Mouse (Mus musculus) fat pad, adult 2 months (tissue): ENCODE measurements around the gene Atf4.

Source experiments
- DNase-seq: peaks from one replicate; pipeline ENCODE4 v3.0.0-alpha.2; 2011; ENCODE audit warnings: low read depth, low spot score; ENCODE audit errors: extremely low read depth

Atf4 gene

DNA sequence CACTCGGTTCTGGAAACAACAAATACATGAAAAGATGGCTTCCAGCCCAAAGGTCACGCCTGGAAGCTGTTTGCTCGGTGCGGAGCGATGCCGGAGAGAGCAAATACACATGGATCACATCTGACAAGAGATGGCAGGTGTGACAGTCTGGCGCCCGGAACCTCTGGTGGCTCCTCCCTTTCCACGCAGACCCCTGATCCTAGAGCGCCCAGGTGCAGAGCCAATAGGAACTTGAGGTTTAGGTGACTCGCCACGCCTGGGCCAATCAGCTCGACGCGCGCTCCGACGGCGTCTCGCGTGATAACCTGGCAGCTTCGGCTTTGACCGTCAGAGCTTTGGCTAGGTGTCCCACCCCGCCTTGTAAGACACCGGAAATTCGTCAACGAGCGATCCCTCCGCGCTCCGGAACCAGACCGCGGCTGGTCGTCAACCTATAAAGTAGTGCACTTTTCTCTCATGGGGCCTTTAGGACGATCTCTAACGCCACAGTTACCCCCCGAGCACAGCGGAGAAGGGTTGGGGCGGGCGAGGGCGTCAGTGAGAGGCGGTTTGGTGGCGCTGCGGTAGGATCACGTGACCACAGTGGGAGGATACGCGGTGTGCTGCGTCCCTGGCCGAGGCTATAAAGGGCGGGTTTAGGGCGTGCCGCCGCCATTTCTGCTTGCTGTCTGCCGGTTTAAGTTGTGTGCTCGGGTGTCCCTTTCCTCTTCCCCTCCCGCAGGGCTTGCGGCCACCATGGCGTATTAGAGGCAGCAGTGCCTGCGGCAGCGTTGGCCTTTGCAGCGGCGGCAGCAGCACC lies at the start of gene Atf4:
TSS of gene Atf4 (plus strand) at position 338 of the 799 bp plus-strand sequence.
- peak; percentile 97 for DNase-seq

DNA sequence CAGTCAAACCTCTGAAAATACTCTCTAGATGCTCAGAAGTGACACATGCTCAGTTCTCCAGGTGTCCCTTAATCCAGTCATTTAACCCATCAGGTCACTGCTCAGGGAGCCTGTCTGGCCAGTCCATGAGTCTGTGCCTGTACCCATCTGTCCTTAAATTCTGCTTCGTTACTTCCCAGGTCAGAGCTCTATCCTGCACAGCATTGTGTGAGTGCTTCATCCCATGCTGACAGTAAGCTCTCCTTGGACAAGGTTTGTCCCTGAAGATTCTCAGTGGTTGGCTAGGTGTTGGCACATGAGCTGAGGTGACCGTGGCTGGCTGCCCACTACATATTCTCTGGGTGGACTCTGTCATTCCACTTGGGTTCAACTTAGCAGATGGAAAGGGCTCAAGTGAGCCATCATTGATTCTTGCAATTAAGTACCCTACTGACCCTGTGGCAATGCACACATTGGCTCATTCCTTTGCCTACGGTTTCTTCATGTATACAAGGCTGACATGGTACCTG lies 48.9 kb upstream of the Atf4 start:
- DNase-seq = no peak

DNA sequence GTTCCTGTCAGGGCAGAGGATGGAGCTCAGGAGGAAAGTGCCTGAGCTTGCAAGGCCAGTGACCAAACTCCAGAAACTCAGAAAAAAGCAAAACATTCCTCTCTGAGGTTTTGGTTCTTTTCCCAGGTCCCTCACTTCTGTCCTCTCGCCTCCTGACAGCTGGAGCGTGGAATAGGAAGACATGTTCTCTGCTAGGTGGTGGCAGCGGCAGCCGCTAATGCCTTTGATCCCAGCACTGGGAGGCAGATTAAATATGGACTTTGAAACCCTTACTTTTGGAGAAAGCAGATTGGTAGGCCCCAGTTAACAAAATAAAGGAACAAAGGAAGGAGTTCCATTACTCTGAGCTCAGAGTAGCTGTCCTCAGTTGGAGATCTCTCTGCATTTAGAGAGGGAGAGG lies 46.5 kb upstream of the Atf4 start:
- DNase-seq = no peak

DNA sequence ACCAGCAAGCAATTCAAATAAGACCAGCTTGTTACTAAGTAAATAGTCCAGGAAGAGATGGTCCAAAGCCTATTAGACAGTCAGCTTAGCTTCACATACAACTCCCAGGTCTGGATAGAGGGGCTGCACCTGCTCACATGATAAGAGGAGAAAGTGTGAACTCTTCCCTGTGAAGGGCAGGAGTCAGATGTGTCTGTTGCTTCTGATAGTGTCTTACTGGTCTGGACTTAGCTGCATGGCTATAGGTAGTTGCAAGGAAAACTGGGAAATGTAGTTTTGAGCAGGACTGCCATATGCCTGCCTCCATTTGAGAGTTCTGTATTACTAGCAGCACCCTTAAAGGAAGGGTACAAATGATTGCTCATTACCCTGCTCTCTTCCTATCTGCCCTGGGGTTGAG lies 41.3 kb upstream of the Atf4 start:
- no peak for DNase-seq

DNA sequence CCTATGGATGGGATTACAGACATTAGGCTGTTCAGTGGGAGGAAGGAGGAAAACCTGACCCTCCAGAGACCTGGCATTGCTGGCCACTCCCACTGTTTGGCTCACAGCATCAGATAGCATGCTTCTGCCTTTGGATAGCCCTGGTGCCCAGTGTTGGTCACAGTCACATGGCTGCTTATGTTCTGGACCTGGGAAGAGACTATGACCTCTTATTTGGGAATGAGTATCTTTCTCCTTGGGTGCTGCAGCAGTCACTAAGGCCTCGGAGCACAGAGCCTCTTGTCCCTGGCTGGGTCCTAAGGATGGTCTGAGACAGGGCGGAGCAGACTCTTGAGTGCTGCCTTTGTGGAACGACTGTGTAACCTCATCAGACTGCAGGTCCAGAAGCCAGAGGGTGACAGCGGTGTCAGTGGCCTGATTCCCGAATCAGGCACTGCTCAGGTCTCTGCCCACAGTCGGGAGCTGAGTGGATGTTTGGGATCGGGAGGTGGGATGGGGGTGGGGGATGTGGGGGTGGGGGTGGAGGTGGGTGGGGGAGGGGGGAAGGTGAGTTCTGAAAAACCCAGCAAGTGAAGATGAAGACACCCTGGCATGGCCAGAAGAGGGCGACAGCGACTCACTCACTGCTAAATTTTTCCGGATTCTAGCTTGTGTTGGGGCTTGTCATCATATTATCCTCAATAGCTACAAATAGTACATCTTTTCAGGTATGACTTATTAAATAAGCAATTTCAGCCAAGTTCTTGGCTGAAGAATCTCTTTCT lies 39.1 kb upstream of the Atf4 start:
- no peak for DNase-seq

DNA sequence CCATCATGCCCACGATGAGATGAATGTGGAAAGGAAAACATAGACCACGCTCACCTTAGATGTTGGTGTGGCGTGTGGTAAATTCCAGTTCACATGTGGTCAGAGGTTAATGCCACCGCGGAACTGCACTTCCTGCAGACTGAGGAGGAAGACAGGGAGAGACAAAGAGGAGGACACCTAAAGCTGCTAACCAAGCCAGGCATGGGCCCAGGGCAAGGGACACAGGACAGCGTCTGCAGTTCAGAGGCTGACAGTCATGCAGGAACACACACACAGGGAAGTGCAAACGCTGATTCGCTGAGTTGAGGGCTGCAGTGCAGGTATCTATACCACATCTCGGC lies 38.5 kb upstream of the Atf4 start:
- DNase-seq = no peak

DNA sequence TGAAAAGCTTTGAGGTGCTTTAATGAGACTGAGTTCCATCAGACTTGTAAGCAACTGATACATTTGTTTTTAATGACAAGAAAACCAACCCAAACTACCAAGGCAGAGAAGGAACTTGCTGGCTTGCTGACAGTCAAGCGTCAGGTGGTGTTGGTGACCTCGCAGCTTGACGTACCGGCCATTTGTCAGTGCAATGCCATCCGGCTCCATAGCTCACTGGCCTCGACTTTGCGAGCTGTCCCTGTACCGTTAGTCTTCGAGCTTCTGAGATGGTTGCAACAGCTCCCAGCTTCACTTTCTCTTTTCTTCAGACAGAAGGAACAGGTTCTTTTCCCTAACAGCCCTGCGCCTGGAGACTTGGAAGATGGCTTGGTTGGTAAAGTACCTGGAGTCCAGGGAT lies 37.5 kb upstream of the Atf4 start:
- DNase-seq = no peak

DNA sequence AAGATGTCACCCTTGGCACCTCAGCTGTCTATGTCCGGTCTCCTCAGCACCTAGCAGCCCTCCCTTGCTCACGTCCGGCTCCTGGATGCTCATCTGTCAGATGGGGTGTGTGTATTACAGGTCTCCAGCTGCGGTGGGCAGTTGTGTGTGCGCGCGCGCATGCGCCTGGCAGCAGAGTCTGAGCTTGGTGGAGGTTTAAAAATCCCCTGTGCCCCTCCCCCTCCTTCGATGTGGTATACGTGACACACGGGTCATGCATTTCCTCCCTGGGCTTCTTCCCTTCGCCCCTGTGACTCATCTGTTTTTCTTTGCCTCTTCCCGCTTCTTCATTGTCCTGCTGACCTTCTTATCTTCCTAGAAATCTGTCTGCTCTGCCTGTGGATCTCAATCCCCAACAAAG lies 35.8 kb upstream of the Atf4 start:
- no peak for DNase-seq

DNA sequence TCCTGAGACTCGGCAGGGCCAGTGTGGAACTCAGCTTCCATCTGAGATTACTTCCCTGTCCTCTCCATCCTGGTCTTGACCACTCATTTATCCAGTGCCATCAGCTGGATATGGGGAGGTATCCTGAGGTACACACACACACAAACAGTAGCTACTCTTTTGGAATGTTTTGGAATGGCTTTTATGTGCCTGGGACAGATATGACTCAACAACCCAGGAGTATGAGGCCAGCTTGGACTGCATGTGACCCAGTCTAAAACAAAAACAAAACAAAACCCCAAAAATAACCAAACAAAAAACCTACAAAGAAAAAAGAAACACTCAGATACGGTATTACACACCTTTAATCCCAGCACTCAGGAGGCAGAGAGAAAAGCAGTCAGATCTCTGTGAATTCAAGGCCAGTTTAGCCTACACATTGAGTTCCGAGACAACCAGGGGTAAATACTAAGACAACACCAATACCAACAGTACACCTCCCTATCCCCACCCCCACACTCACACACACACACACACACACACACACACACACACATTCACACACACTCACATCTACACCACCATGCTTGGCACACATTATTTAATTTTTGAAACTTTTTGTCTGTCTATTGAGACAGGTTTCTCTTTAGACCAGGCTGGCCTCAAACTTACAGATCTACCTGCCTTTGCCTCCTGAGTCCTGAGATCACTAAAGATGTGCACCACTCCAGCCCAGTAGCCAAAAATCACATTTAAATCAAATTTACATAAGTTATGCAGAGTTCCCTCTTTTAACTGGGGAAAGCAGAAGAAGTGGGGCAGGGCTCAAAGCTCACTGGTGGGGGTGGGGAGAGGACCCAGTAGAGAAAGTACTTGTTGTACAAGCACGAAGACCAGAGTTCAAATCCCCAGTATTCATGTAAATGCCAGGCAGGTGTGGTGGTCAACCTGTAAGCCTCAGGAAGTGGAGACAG lies 35.0 kb upstream of the Atf4 start:
- DNase-seq = no peak

DNA sequence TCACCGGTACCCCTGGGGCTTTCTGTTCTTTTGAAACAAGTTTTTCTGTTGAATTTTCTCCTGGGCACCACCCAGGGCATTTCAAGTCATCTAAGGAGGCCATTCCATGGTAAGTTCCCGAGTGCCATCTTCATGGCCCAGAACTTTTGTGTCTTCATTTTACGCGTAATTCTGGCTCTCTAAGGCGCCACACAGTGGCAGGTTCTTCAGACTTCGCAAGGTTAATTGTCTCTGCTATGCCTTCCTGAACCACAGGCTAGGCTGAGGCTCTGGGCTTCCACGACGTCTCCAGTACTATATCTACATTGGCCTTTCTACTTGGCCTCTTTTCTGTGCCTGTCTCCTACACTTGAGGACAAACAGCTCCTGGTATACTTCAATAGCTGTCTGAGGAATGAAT lies 34.0 kb upstream of the Atf4 start:
- no peak for DNase-seq

DNA sequence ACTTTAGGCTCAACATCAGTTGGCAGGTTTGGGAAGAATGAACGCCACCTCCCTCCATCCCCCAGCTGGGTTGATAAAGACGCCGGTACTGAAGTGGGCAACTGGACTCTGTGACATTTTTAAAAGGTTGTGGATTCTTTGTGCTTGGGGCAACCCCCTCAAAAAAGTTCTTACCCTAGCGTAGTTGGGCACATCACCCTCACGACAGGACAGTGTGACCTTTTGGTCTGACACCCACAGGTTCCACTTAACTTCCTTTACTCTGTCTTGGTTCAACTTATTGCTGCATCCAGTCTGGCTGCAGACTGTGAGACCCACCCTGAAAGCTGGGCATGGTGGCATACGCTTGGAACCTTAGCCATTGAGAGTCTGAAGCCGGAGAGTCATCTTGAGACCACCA lies 31.2 kb upstream of the Atf4 start:
- DNase-seq = no peak

DNA sequence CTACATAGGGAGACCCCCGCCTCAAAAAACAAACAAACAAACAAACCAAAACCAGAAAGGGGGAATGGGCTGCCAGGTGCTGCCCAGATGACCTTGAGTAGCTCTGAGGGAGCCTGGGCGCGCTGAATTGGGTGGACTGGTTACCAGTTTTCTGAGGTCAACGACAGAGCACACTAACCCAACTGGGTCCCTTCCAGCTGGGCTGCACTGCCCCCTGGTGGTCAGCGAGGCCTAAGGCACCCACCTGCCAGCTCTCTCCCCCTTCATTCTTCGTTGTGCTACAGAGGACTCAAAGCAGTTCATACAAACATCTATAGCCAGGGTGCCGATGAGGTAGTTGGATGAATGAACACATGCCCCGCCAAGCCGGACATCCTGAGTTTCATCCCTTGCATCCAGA lies 29.8 kb upstream of the Atf4 start:
- DNase-seq = no peak

DNA sequence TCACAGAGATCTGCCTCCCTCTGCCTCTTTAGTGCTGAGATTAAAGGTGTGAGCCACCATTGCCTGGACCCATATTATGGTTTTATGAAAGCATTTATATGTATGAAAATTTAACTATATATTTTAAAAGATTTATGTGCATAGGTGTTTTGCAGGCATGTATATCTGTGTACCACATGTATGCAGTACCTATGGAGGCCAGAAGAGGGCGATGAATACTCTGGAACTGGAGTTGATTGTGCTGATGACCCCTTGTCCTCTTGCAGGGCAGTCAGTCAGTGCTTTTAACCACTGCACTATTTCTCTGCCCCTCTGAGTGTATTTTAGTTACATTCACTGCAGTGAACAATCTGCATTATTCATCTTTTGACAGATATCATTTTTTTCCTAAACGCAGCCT lies 29.2 kb upstream of the Atf4 start:
- no peak for DNase-seq

DNA sequence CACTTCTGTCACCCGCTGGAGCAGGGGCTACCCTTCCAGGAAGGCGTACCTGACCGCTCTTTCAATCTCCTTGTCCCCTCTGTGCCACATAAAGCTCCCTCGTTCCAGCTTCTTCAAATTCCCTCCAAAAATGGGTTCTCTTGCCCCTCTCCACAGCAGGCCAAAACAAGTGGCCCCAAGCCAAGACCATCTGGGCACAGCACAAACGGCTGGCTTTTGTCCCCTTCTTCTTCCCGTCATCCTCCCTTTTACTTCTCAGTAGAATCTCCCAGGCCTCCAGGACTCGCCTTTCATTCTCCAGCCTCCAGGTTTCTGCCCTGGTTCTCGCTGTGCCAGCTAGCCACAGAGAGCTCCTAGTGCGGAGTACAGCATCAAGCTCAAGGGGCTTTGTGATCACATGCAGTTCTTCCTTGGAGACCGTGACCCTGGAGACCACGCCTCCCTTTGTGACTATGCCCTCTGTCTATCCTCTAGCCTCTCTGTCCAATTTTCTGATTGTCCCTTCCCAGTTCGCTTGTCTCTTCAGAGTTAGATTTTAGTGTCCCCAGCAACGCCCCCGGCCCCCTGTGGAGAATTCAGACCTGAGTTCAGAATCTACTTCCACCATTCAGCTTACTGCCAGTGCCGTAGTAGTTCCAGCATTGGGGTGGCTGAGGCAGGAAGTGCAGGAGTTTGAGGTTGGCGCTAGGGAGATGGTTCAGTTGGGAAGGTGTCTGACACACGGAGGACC lies 26.7 kb upstream of the Atf4 start:
- DNase-seq = no peak

DNA sequence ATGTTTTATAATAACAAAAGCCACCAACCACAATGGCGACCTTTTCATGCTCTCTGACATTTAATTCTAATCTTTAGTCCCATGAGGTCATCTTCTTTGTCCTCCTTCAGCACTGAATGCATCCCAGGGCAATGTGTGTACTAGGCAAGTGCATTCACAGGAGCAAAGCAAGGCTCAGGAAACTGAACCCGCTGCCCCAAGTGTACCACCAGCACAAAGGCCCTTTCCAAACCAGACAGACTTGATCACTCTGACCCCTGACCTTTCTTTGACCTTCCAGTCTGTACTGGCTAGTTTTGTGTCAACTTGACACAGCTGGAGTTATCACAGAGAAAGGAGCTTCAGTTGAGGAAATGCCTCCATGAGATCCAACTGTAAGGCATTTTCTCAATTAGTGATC lies 22.7 kb upstream of the Atf4 start:
- no peak for DNase-seq

DNA sequence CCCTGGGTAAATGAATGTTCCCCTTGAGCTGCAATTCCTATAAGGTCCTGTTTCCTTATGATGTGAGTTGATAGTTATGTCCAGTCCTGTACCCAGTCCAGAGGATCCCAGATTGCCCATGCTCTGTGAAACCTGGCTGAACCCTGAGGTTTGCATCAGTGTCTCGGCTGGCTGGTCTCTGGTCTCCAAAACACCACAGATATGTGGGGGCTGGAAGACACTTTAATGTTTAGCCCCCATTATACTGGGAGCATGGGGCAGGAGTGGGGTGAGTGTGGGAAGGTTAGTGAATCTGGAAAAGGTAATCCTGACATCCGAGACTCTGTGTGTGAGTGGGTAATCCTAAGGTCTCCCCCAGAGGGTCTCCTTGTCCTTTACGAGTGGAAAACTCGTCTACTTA lies 21.9 kb upstream of the Atf4 start:
- DNase-seq = no peak

DNA sequence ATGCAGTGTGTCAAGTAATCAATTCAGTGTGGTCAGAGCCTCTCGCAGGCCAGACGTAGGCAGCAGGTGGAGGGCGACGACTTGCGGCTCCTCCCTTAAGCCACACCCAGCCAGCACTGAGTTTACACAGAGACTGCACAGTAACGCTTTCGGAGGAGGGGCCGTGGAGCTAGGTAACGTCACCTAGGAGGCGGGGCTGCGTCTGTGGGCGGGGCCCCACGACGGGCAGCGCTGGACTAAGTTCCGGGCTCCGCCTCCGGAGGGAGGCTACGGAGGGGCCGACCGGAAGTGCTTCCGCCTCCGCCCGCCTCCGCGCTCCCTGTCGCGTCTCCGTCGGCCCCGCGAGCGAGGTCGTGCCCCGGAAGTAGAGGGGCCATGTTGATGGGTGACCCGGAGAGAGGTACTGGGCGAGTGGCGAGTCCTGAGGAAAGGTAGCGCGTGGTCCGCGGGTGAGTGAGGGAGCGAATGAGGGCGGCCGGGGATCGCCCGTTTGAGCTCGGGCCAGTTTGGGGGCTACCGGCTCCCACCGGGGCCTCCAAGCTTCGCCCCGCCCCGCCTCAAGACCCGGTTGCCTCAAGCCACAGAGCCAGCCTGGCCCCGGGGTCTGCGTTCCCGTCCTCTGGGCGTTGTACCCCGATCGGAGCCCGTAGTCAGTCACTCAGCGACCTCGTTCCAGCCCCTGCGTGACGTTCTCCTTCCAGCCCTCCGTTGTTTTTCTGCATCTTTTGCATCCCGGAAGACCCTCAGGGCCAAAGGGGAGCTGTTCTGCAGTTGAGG lies 21.1 kb upstream of the Atf4 start, which contains the start of gene Mief1:
TSS of gene Mief1 (plus strand) at position 286 of the 777 bp plus-strand sequence.
- no peak for DNase-seq

DNA sequence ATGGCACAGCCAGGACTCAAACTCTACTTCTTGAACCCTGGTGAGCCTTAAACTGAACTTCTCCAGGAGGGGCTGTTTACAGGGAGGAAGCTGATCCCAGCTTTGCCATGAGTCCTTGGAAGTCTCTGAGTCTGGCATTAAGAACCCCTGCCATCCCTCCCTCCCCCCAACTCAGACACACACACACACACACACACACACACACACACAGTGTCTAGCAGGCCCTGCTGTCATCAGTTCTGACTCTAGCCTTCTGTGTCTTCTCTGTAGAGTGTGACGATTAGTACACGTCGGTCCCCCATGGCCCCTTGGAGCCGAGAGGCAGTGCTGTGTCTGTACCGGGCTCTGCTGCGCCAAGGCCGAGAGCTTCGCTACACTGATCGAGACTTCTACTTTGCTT lies 19.4 kb upstream of the Atf4 start, which contains the start of gene AC140267.1:
TSS of gene AC140267.1 (plus strand) at position 301 of the 400 bp plus-strand sequence.
- DNase-seq = no peak

DNA sequence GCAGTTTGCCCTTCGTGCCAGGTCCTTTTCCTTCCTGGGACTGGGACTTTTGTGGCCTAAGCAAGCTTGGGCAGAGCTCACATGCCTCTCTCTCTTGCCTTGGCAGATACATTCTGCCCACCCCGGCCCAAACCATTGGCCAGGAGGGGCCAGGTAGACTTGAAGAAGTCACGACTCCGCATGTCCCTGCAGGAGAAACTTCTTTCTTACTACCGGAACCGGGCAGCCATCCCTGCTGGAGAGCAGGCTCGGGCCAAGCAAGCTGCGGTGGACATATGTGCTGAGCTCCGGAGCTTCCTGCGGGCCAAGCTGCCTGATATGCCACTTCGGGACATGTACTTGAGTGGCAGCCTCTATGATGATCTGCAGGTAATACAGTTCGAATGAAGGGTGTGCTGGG lies 6.8 kb upstream of the Atf4 start:
- DNase-seq = no peak

DNA sequence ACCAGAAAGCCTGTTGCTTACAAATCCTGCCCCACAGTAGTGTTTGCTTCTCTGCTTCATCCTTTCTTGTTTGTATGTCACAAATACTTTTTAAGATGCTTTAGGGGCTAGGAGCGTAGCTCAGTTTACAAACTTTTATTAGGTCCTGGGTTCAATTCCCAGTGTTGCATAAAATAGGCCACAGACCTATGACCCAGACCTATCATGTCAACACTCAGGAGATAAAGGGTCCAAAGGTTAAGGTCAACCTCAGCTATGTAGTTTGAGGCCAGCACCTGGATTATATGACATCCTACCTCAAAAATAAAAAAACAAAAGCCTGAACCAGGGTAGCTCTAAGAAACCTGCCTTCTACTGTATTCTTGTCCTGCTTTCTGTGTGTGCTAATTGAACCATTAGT lies 6.4 kb upstream of the Atf4 start:
- no peak for DNase-seq
